Mouse (Mus musculus) G1E (cell line): ENCODE data around the gene Nckap5l.

Experiments
- CTCF ChIP-seq: IDR thresholded peaks from 2 replicates; pipeline ENCODE4 v1.5.1; 2012; ENCODE audit warnings: low read depth, low read length, inconsistent platforms, mixed read lengths
- GATA1 ChIP-seq: IDR thresholded peaks from 2 replicates; pipeline ENCODE4 v1.6.1; 2012; ENCODE audit warnings: borderline replicate concordance, low read length, inconsistent platforms, mixed read lengths
- GATA2 ChIP-seq: IDR thresholded peaks from 2 replicates; pipeline ENCODE4 v1.6.1; 2012; ENCODE audit warnings: low read depth, low read length, inconsistent platforms, borderline replicate concordance
- TAL1 ChIP-seq: conservative IDR thresholded peaks from 2 replicates; pipeline ENCODE4 v1.6.1; 2012; ENCODE audit warnings: low read depth, low read length, inconsistent platforms, mixed read lengths

DNA sequence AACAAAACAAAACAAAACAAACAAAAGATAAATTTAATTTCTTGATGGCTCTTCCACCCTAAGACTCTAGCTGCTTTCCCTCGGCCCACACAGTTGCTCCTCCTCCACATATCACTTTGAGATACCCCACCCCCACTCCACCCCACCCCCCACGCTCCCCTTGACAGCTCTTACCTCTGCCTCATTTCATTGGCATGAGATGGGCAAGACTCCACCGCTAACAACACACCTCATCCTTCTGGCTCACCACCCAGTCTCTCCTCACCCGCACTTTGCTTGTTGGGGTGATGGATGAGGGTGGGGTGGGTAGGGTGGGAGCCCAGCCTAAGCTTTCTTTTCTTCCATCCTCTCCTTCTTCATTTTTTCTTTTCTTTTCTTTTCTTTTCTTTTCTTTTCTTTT, 40.6 kb downstream of the Nckap5l start:
- TF ChIP-seq CTCF (no peak), GATA2 (no peak), GATA1 (no peak), TAL1 (no peak)
